Mouse (Mus musculus): Measurements from ENCODE around the gene Pou2f2. TPM values are rescaled to one million over a fixed set of nuclear protein-coding genes. Genes with fewer than 3 reads are reported as not detected.

The Pou2f2 gene
- 96.6 and 111 TPM in 2 replicates for polyA plus RNA-seq (2012; ENCODE audit: low replicate concordance)

DNA sequence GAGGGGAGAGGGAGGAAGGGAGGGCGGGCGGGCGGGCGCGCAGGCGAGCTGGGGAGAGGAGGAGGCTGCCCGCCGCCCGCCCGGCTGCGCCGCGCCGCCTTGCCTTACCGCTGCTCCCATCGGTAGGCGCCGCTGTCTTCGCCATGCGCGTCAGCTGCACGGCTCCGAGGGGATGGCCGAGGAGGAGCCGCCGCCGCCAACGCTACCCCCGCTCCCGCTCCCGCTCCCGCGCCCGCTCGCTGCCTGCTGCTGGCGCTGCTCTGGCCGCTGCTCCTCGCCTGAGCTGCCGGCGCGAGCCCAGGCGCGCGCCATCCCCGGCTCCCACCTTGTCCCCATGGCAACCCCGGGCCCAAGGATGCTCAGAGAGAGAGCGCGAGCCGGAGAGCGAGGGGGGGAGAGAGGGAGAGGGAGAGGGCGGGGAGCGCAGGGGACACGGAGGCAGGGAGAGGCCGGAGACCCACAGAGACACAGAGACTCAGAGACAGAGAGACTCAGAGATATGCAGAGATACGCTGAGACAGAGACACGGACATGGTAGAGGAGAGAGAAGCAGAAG is at the start of gene Pou2f2:
Gene Pou2f2 (minus strand): TSS at position 121 of the 556 bp plus-strand sequence.

DNA sequence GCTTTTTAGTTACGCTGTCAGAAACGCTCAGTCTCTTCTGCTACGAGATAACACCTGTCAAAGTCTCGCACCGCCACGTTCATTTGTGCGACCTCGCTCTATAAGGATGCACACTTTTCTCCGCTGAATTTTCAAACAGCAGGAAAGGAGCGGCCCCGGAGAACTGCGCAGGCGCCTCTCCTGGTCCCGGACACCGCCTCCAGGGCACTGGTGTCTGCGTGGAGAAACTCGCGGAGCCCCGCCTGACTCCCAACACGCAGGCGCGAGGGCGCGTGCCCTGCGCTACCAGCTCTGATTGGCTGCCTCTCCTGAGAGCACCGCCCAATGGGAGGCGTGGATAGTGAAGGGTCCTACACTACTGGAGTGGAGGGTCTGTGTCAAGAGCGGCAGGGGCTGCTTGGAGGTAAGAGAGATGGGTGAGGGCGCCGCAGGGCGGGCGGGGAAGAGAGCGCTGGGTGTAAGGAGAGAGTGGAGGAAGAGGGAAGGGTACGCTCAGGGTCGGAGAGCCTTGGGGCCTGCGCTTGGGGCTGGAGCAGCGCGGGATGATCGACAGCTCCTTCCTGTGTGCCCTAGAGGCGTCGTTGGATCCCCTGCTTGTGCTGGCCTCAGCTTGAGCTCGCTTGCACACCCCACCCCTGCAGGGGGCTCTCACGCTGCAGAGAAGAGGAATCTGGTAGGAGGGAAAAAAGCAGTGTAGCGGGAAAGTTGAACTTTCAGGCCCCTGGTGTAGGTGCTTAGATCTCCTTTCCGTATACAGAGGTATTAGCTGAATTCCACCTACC is 41.8 kb upstream of the Pou2f2 start, which contains the start of gene Zfp526:
Gene Zfp526 (plus strand): TSS at position 324 of the 782 bp plus-strand sequence.

GRCm38 (mm10) chr7:25220457-25221101 is 41.1 kb upstream of the Pou2f2 start, which contains the start of gene Dedd2:
TSS of gene Dedd2 (minus strand) at chr7:25220615.

GRCm38 (mm10) chr7:25071979-25072715 is 107.4 kb downstream of the Pou2f2 start, which contains the start of the genes Grik5 and Zfp574:
TSS of gene Grik5 (minus strand) at chr7:25072346.
TSS of gene Zfp574 (plus strand) at chr7:25072567.

Other genes with a start within 250 kb of the Pou2f2 start
- not detected in 2 replicates for gene Gm4881, start 235.2 kb downstream of the Pou2f2 start, polyA plus RNA-seq (2012; ENCODE audit: low replicate concordance)
- 176 and 289 TPM in 2 replicates for gene Rabac1, start 207.0 kb downstream of the Pou2f2 start, polyA plus RNA-seq (2012; ENCODE audit: low replicate concordance)
- gene Atp1a3, start 173.8 kb downstream of the Pou2f2 start, polyA plus RNA-seq (2012; ENCODE audit: low replicate concordance) = 7.9 TPM in 2 replicates
- gene Grik5, start 107.4 kb downstream of the Pou2f2 start, polyA plus RNA-seq (2012; ENCODE audit: low replicate concordance) = 4.1 and 7.6 TPM in 2 replicates
- 49.9 and 50.4 TPM in 2 replicates for gene Zfp574, start 107.2 kb downstream of the Pou2f2 start, polyA plus RNA-seq (2012; ENCODE audit: low replicate concordance)
- 73.5 and 107 TPM in 2 replicates for gene Dedd2, start 40.9 kb upstream of the Pou2f2 start, polyA plus RNA-seq (2012; ENCODE audit: low replicate concordance)
- 36.8 and 39.8 TPM in 2 replicates for gene Zfp526, start 41.7 kb upstream of the Pou2f2 start, polyA plus RNA-seq (2012; ENCODE audit: low replicate concordance)
- 229 and 252 TPM in 2 replicates for gene Gsk3a, start 58.1 kb upstream of the Pou2f2 start, polyA plus RNA-seq (2012; ENCODE audit: low replicate concordance)
- 146 and 147 TPM in 2 replicates for gene Erf, start 71.0 kb upstream of the Pou2f2 start, polyA plus RNA-seq (2012; ENCODE audit: low replicate concordance)
- 511 and 760 TPM in 2 replicates for gene Cic, start 88.0 kb upstream of the Pou2f2 start, polyA plus RNA-seq (2012; ENCODE audit: low replicate concordance)
- gene Pafah1b3, start 118.3 kb upstream of the Pou2f2 start, polyA plus RNA-seq (2012; ENCODE audit: low replicate concordance) = 4.1 and 11.0 TPM in 2 replicates
- gene Prr19, start 121.7 kb upstream of the Pou2f2 start, polyA plus RNA-seq (2012; ENCODE audit: low replicate concordance) = not detected in 2 replicates
- gene Tmem145, start 126.4 kb upstream of the Pou2f2 start, polyA plus RNA-seq (2012; ENCODE audit: low replicate concordance) = not detected in 2 replicates
- 3.5 and 4.5 TPM in 2 replicates for gene Megf8, start 137.4 kb upstream of the Pou2f2 start, polyA plus RNA-seq (2012; ENCODE audit: low replicate concordance)
- not detected in 2 replicates for gene Cnfn, start 190.0 kb upstream of the Pou2f2 start, polyA plus RNA-seq (2012; ENCODE audit: low replicate concordance)
- gene Lipe, start 219.0 kb upstream of the Pou2f2 start, polyA plus RNA-seq (2012; ENCODE audit: low replicate concordance) = 11.9 and 18.0 TPM in 2 replicates
- not detected in 2 replicates for gene Cxcl17, start 233.2 kb upstream of the Pou2f2 start, polyA plus RNA-seq (2012; ENCODE audit: low replicate concordance)